Mouse (Mus musculus) heart, embryonic 10.5 days (tissue): ENCODE measurements around the gene Tmx1. TPM values are rescaled to one million over a fixed set of nuclear protein-coding genes. Genes with fewer than 3 reads are reported as not detected.

ENCODE experiments used
- DNase-seq: peaks from one replicate; pipeline ENCODE4 v3.0.0-alpha.2; 2017; ENCODE audit warnings: low spot score
- H3K27ac ChIP-seq: fragments of 300-500 bp; sonication (generic); 2 replicates; pipeline ENCODE4 v1.5.1; 2016; ENCODE audit warnings: mild to moderate bottlenecking
- H3K27me3 ChIP-seq: fragments of 300-500 bp; sonication (generic); 2 replicates; pipeline ENCODE4 v1.6.1; 2016; ENCODE audit warnings: mild to moderate bottlenecking; ENCODE audit not compliant: poor library complexity, insufficient read depth, severe bottlenecking
- H3K36me3 ChIP-seq: fragments of 300-500 bp; sonication (generic); 2 replicates; pipeline ENCODE4 v1.6.1; 2016; ENCODE audit warnings: mild to moderate bottlenecking, moderate library complexity
- H3K4me1 ChIP-seq: fragments of 300-500 bp; sonication (generic); 2 replicates; pipeline ENCODE4 v1.6.1; 2016; ENCODE audit warnings: mild to moderate bottlenecking
- H3K4me3 ChIP-seq: fragments of 300-500 bp; sonication (generic); 2 replicates; pipeline ENCODE4 v1.5.1; 2016; ENCODE audit warnings: mild to moderate bottlenecking, moderate library complexity
- H3K9me3 ChIP-seq: fragments of 300-500 bp; sonication (generic); 2 replicates; pipeline ENCODE4 v1.6.1; 2016; ENCODE audit warnings: mild to moderate bottlenecking, moderate library complexity
- WGBS: fragments of 180-500 bp; shearing (Covaris S2); methylation state at CpG from one replicate; pipeline ENCODE4 v1.1.7; 2016; 5-methylcytosine and 5-hydroxymethylcytosine counted together
- polyA plus RNA-seq: library from polyadenylated mRNA; unstranded; fragments of >200 nt; fragmentation: Nextera tagmentation; extraction: Ambion mirVana; gene quantifications from 2 replicates; pipeline ENCODE4 v1.2.1, GENCODE M21; 2016

Tmx1 gene
- polyA plus RNA-seq, 1 experiment from 2014 or later, result 108 TPM

DNA sequence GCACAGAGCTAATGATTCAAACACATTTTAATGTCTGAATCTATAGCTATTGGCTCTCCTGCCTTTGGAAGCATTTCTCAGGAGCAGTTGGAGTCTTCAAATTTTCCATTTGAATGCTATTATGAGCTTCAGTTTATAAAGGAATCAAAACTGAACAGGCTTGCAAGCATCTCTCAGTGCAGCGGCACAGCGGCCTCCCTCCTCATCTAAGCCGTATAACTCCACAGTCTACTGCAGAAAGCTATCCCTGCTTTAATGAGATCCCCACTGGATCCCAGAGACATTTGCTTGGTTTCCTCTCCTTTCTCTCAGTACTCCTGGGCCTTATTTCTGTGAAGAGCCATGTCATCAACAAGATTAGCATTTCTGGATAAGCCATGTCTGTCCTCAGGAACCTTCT is 45.2 kb downstream of the Tmx1 start:
- H3K4me1 ChIP-seq, result no peaks in the 10 kb centered on the region
- no peaks in the 10 kb centered on the region for H3K27me3 ChIP-seq
- no peak for DNase-seq
- H3K4me3 ChIP-seq, result no peak overlapping the region
- 90% methylated on average over 3 of the region's 3 CpGs for WGBS
- no peaks in the 10 kb centered on the region for H3K9me3 ChIP-seq
- no peak overlapping the region for H3K27ac ChIP-seq
- no peaks in the 10 kb centered on the region for H3K36me3 ChIP-seq

DNA sequence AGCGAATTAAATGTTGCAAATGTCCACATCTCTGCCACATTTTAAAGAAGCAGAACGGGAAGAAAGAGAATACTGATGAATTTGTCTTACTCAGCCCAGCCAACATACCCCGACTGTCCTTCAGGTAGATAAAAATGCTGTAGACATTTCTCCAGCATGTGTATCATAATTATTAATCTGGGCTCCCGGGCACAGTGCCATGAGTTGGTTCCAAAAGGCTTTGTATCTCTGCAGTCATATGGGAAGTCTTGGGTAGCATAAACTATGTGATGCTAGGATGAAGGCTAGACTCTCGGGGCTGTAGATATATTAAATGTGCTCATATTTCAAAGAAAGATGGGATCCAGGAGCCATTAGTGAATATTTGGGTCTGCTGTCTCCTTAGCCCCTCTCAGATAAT is 53.1 kb downstream of the Tmx1 start:
- no peak for DNase-seq
- Histone ChIP-seq H3K27me3 (no peaks in the 10 kb centered on the region), H3K9me3 (no peaks in the 10 kb centered on the region), H3K4me1 (peaks cover 11% of the 10 kb centered on the region), H3K4me3 (no peak overlapping the region), H3K36me3 (no peaks in the 10 kb centered on the region), H3K27ac (no peak overlapping the region)
- WGBS, result 74% methylated on average over 5 of the region's 5 CpGs

DNA sequence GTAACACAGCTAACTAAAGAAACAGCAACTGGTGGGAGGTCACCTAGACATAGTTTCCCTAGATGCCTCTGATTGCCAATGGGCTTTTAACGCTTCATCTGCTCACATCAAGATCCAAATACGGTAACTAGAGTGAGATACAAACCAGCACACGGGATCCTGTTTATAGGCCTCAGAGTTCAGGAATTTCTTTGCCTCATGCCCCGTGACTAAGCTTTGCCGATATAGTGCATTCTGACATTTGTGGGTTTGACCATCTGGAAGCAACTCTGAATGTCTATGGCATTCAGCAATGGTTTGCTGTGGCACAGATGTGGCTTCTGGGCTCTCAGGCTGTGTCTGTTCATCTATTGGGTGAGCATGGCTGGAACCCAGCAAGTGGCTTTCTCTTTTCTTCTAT is 59.1 kb downstream of the Tmx1 start:
- 73% methylated on average over 5 of the region's 5 CpGs for WGBS
- no peak overlapping the region for H3K4me3 ChIP-seq
- no peaks in the 10 kb centered on the region for H3K9me3 ChIP-seq
- no peaks in the 10 kb centered on the region for H3K36me3 ChIP-seq
- H3K27me3 ChIP-seq, result no peaks in the 10 kb centered on the region
- no peak for DNase-seq
- no peak overlapping the region for H3K27ac ChIP-seq
- peaks cover 2% of the 10 kb centered on the region; the same call in 1 of the 2 replicates for H3K4me1 ChIP-seq

DNA sequence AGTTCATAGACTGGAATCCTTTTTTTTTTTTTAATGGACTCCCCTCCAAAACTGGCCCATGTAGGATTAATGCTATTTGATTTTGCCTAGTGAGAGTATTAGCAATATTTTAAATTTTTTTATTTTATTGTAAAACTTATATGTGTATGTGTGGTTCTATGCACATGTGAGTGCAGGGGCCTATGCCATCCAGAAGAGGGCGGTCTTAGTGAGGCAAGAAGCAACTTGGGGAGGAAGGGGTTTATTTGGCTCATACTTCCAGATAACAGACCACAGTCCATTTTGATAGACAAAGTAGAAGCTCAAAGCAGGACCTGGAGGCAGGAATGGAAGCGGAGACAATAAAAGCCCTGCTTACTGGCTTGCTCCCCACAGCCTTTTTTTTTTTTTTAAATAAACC is 59.5 kb downstream of the Tmx1 start:
- Histone ChIP-seq H3K27ac (no peak overlapping the region), H3K4me3 (no peak overlapping the region), H3K4me1 (no peaks in the 10 kb centered on the region), H3K36me3 (no peaks in the 10 kb centered on the region), H3K9me3 (no peaks in the 10 kb centered on the region), H3K27me3 (no peaks in the 10 kb centered on the region)
- no peak for DNase-seq
- WGBS, result 86% methylated on average over 2 of the region's 2 CpGs

Other genes with a start within 250 kb of the Tmx1 start
- gene Pygl, start 221.6 kb upstream of the Tmx1 start, polyA plus RNA-seq, result 30.3 and 42.6 TPM in 2 replicates
- gene Trim9, start 105.5 kb upstream of the Tmx1 start, polyA plus RNA-seq, result 0.33 and 0.55 TPM in 2 replicates